Mouse (Mus musculus) forebrain, embryonic 13.5 days (tissue): ENCODE measurements around the gene Hmga1b. TPM values are rescaled to one million over a fixed set of nuclear protein-coding genes. Genes with fewer than 3 reads are reported as not detected.

Source experiments
- ATAC-seq: fragments of 200-750 bp; cut with Nextera tagmentation; 2 replicates; pipeline ENCODE4 v1.8.0; 2017
- H3K27ac ChIP-seq: fragments of 300-500 bp; sonication (generic); 2 replicates; pipeline ENCODE4 v1.5.1; 2015; ENCODE audit warnings: inconsistent platforms, mild to moderate bottlenecking, moderate library complexity
- H3K27me3 ChIP-seq: fragments of 300-500 bp; sonication (generic); 2 replicates; pipeline ENCODE4 v1.6.1; 2015; ENCODE audit warnings: mild to moderate bottlenecking, inconsistent platforms
- H3K36me3 ChIP-seq: fragments of 300-500 bp; sonication (generic); 2 replicates; pipeline ENCODE4 v1.6.1; 2015; ENCODE audit warnings: mild to moderate bottlenecking, inconsistent platforms; ENCODE audit not compliant: poor library complexity, severe bottlenecking
- H3K4me1 ChIP-seq: fragments of 300-500 bp; sonication (generic); 2 replicates; pipeline ENCODE4 v1.6.1; 2015; ENCODE audit warnings: inconsistent platforms
- H3K4me2 ChIP-seq: fragments of 300-500 bp; sonication (generic); 2 replicates; pipeline ENCODE4 v1.6.1; 2015; ENCODE audit warnings: inconsistent platforms, mild to moderate bottlenecking, moderate library complexity
- H3K4me3 ChIP-seq: fragments of 300-500 bp; sonication (generic); 2 replicates; pipeline ENCODE4 v1.5.1; 2015; ENCODE audit warnings: mild to moderate bottlenecking, inconsistent platforms
- H3K9ac ChIP-seq: fragments of 300-500 bp; sonication (generic); 2 replicates; pipeline ENCODE4 v1.6.1; 2015; ENCODE audit warnings: mild to moderate bottlenecking, inconsistent platforms
- H3K9me3 ChIP-seq: fragments of 300-500 bp; sonication (generic); replicated peaks from 2 replicates; pipeline ENCODE4 v1.6.1; 2016; ENCODE audit warnings: inconsistent platforms
- WGBS: fragments of 180-500 bp; shearing (Covaris S2); methylation state at CpG from one replicate; pipeline ENCODE4 v1.1.7; 2015; 5-methylcytosine and 5-hydroxymethylcytosine counted together
- polyA plus RNA-seq: library from polyadenylated mRNA; unstranded; fragments of >200 nt; fragmentation: Nextera tagmentation; extraction: Ambion mirVana; gene quantifications from 2 replicates; pipeline ENCODE4 v1.2.1, GENCODE M21; 2015

Gene Hmga1b
- polyA plus RNA-seq, 1 experiment from 2014 or later: 4.0 TPM

DNA sequence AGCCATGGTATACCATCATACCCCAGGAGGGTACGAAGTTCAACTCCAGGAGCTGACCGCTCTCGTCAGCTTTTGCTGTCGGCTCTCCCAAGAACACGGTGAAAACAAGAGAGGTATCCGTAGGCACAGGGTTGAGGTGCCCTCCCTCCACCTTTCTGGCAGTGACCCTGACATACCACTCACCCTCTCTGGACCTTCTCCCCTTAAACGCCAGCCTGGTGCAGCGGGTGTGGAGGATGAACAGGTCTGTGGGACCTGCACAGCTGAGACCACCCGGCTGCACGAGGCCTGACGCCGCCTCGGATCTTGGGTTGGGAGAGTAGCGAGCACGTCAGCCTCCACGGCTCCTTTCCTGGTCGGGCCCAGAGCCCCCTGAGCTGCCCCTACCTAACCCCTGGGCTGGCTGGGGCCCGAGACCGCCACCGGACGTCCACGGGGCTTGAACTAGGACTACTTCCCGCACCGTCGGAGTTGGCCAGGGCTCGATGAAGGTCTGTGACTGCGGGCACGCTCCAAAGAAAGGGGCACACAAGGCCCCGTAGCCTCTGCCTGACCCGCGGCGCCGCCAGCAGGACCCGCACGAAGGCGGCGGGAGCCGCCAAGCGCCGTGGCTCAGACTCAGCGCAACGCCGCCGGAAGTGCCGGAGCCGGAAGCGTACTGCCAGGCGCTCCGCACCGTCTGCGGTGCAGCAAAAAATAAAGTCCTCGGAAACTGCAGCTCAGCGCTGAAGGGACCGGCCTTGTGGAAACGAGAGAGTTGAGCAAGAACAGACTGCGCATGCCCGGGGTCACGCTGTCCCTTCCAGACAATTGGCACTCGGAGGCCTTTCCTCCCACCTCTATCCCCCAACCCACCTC lies 33.4 kb downstream of the Hmga1b start, which contains the start of gene Dus1l:
TSS of gene Dus1l (minus strand) at position 648 of the 858 bp plus-strand sequence.
- peaks cover 16% of the 10 kb centered on the region for H3K4me1 ChIP-seq
- 2% methylated on average over 59 of the region's 59 CpGs for WGBS
- peak within 1 kb of the TSS; percentile 83 for H3K9ac ChIP-seq
- H3K4me2 ChIP-seq: peak within 1 kb of the TSS; percentile 99
- H3K27me3 ChIP-seq: no peaks in the 10 kb centered on the region
- H3K36me3 ChIP-seq: peaks cover 38% of the 10 kb centered on the region
- H3K9me3 ChIP-seq: no peaks in the 10 kb centered on the region
- peak within 1 kb of the TSS; percentile 71 for H3K27ac ChIP-seq
- peak within 1 kb of the TSS; percentile 89 for H3K4me3 ChIP-seq
- peak; percentile 94 for ATAC-seq

DNA sequence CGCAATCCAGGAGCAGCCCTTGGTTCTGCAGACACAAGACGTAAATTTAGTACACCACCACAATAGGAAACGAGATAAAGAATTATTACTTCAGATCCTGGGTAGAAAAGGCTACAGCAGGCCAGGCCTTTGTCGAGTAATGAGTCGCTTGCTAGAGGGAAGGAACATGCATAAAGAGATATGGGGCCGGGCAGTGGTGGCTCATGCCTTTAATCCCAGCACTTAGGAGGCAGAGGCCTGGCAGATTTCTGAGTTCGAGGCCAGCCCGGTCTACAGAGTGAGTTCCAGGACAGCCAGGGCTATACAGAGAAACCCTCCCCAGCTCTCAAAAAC lies 34.0 kb downstream of the Hmga1b start:
- Histone ChIP-seq H3K9me3 (no peaks in the 10 kb centered on the region), H3K27me3 (no peaks in the 10 kb centered on the region), H3K4me3 (peak overlapping the region; percentile 89), H3K27ac (peak overlapping the region; percentile 71), H3K4me2 (peak overlapping the region; percentile 99), H3K4me1 (peaks cover 16% of the 10 kb centered on the region), H3K36me3 (peaks cover 32% of the 10 kb centered on the region), H3K9ac (peak overlapping the region; percentile 83; the same call in 1 of the 2 replicates)
- ATAC-seq: peak; percentile 41
- WGBS: 24% methylated on average over 8 of the region's 8 CpGs

DNA sequence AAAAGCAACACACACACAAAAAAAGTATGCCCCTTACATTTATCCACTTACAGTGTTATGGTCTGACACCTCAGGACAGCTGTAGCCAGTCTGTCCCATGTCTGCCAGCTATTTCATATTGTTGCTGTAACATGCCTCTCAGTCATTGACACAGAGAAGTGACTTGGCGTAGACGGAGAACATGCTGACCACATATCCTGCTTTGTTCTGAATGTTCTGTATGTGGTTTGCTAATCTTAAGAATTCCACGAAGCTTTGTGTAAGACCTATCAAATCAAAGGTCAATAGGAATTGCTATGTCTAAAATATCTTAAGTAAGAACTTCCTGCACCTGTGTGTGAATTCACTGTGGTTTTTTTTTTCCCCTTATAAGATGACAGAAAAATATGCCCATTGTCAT lies 35.6 kb downstream of the Hmga1b start:
- Histone ChIP-seq H3K4me3 (no peak overlapping the region), H3K36me3 (peaks cover 15% of the 10 kb centered on the region), H3K4me2 (no peak overlapping the region), H3K27ac (no peak overlapping the region), H3K27me3 (no peaks in the 10 kb centered on the region), H3K4me1 (peaks cover 16% of the 10 kb centered on the region), H3K9me3 (no peaks in the 10 kb centered on the region), H3K9ac (no peak overlapping the region)
- ATAC-seq: no peak
- 92% methylated on average over 3 of the region's 3 CpGs for WGBS

DNA sequence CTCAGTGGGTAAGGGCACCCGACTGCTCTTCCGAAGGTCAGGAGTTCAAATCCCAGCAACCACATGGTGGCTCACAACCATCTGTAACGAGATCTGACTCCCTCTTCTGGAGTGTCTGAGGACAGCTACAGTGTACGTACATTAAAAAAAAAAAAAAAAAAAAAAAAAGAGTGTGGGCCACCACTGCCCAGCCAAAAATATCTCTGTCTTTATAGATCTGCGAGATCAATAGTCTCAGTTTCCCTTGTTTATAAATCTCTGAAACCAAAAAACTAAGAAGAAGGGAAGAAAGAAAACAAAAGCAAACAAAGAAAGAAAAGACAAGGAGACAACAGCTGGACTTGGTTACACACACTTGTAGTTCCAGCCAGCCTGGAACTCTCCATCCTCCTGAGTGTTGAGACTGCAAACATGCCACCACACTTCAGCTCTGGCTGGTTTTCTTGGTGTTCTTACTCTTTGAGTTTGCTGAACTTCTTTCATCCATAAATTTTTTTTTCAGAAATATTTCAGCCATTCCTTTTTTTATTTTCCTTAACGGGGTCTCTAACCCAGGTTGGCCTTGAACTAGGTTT lies 36.8 kb downstream of the Hmga1b start:
- WGBS: 74% methylated on average over 6 of the region's 6 CpGs
- H3K27me3 ChIP-seq: no peaks in the 10 kb centered on the region
- H3K9me3 ChIP-seq: no peaks in the 10 kb centered on the region
- H3K4me1 ChIP-seq: peaks cover 16% of the 10 kb centered on the region
- no peak for ATAC-seq
- H3K9ac ChIP-seq: no peak overlapping the region
- H3K4me2 ChIP-seq: no peak overlapping the region
- 0 out of 2 replicates have a peak, but pooled peaks cover 4% of the 10 kb centered on the region for H3K36me3 ChIP-seq
- peak overlapping the region; percentile 21; the same call in 1 of the 2 replicates for H3K27ac ChIP-seq
- no peak overlapping the region for H3K4me3 ChIP-seq

DNA sequence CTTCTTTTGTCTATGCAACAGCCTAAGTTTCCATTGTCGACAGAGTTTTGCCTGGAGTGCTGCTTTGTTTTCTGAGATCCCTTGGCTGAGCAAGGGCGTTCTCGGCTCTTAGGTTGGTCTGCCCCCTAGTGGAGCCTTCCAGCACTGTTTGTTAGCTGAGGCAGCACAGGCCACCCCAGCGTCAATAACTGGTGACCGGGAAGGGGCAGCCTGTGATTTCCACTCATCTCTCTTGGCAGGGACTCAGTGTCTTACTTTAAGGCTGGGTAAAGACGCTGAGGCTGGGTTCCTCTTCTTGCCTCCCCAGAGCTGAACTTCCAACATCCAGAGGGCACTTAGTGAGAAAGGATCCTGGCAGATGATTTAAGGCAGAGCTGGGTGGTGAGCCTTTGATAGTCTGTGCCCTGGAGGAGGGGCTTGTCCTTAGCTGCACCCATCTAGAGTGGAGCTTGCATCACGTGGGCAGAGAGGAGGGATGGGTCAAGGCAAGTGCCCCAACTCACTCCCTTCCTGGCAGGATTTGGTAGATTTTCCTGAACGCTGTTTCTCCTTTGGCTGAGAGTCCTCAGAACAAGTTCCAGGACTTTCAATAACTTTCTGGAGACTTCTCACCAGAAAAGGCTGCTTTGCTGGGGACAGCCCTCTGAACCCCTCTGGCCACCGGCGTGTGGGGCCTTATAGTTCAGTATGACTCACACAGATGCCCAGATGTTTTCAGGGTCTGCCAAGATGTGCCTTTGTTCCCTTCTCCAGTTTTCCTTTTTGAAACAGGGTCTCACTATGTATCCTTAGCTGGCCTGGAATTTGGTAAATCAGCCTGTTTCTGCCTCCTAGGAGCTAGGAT lies 37.7 kb downstream of the Hmga1b start:
- Histone ChIP-seq H3K27me3 (no peaks in the 10 kb centered on the region), H3K4me1 (peaks cover 9% of the 10 kb centered on the region), H3K9ac (peak overlapping the region; percentile 12; the same call in 1 of the 2 replicates), H3K27ac (peak overlapping the region; percentile 21; the same call in 1 of the 2 replicates), H3K4me3 (no peak overlapping the region), H3K4me2 (peak overlapping the region; percentile 29; the same call in 1 of the 2 replicates), H3K9me3 (no peaks in the 10 kb centered on the region), H3K36me3 (peaks cover 7% of the 10 kb centered on the region)
- WGBS: 10% methylated on average over 10 of the region's 10 CpGs
- peak; percentile 37; the same call in 1 of the 2 replicates for ATAC-seq

DNA sequence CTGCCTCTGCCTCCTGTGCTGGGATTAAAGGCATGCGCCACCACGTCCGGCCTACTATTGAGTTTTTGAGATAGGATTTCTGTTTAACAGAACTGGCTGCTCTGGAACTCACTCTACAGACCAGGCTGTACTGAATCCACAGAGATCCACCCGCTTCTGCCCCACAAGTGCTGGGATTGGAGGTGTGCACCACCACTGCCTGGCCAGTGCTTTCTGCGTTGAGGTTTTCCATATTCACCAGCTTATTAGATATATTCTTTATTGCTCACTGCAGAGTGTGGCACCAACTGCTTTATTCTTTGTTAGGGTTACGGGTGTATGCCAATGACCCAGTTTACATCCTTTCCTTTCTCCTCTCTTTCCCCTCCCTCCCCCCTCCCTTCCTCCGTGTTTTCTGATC lies 41.7 kb downstream of the Hmga1b start:
- no peak overlapping the region for H3K9ac ChIP-seq
- 81% methylated on average over 7 of the region's 7 CpGs for WGBS
- no peak for ATAC-seq
- no peak overlapping the region for H3K4me3 ChIP-seq
- H3K27ac ChIP-seq: no peak overlapping the region
- no peaks in the 10 kb centered on the region; the same call in 1 of the 2 replicates for H3K4me1 ChIP-seq
- H3K27me3 ChIP-seq: no peaks in the 10 kb centered on the region
- no peak overlapping the region for H3K4me2 ChIP-seq
- no peaks in the 10 kb centered on the region for H3K9me3 ChIP-seq
- H3K36me3 ChIP-seq: peaks cover 47% of the 10 kb centered on the region

DNA sequence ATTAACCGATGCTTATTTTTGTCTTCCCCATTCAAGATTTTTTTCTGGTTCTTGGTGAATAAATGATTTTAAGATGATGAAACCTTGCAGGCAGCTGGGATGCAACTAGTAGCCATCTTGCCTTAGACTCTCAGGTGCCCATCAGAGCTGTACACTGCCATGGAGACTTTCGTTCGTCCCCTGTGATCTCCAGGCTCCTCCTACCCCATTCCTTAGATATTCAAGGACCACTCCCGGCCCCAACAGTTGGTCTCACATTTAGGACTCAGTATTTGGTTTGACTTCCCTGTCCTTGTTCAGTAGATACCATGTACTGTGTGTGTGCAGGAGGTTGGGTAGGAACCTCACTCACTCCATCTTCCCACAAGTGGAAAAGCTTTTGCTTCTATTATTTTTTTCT lies 42.2 kb downstream of the Hmga1b start:
- Histone ChIP-seq H3K4me3 (no peak overlapping the region), H3K4me1 (no peaks in the 10 kb centered on the region; the same call in 1 of the 2 replicates), H3K9ac (no peak overlapping the region), H3K36me3 (peaks cover 52% of the 10 kb centered on the region), H3K4me2 (no peak overlapping the region), H3K9me3 (no peaks in the 10 kb centered on the region), H3K27ac (no peak overlapping the region; the same call in 1 of the 2 replicates), H3K27me3 (no peaks in the 10 kb centered on the region)
- no peak for ATAC-seq
- 82% methylated on average over 4 of the region's 4 CpGs for WGBS

DNA sequence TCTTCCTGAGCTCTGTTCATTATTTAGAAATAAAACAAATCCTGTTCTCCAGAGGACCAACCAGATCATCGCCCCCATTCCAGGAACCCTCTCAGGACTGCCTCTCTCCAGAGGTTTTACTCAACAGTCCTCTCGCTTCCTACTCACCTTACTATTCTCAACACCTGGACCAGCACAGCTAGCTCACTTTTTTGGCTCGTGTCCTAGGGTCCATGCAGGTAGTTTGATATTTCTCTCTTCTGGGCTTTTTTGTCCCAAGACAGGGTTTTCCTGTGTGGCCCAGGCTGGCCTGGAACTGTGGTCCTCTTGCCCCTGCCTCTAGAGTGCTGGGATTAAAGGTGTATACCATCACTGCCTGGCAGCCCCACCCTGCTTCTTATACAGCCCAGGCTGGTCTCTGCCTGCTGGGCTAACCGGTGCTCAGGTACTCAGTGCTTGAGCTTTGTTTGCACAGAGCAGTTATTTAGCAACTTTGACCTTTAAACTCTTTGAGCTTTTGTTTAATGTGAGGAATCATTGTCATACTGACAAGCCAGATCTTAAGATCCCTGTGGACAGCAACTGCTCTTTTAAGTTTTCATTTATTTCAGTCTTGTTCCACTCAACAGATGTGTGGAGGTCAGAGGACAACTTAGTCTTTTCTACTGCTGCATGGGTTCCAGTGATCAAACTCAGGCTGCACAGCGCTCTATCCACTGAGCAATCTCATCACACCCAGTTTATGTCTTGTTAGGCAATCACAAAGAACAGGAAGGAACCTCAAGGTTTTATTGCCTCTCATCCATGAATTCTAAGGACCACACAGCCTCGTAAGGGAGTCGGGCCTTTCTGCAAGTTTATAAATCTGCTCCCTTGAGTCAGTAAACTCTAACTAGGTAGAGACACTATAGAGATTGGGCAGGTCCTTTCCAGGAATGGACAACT lies 43.0 kb downstream of the Hmga1b start:
- no peak overlapping the region for H3K4me2 ChIP-seq
- no peak overlapping the region for H3K4me3 ChIP-seq
- no peaks in the 10 kb centered on the region for H3K9me3 ChIP-seq
- peaks cover 60% of the 10 kb centered on the region for H3K36me3 ChIP-seq
- no peak for ATAC-seq
- no peak overlapping the region for H3K9ac ChIP-seq
- no peaks in the 10 kb centered on the region for H3K27me3 ChIP-seq
- 91% methylated on average over 7 of the region's 7 CpGs for WGBS
- no peaks in the 10 kb centered on the region for H3K4me1 ChIP-seq
- no peak overlapping the region for H3K27ac ChIP-seq

DNA sequence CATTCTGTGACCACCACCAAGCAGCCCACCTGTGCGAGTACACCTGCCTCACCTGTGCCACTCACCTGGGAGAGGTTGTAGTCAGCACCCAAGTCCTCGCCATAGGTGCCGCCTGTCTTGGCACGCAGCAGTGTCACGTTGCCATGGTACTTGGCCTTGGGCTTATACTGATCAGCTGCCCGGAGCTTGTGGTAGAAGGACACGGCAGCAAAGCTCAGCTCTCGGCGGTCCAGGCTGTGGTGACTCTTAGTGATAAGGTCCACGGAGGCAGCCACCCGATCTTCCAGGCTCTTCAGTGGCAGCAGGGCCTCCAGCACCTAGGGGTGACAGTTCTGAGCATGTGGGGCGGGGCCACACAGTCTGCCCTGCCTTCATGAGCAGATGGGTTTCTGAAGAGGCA lies 45.4 kb downstream of the Hmga1b start:
- WGBS: 94% methylated on average over 12 of the region's 12 CpGs
- Histone ChIP-seq H3K27me3 (no peaks in the 10 kb centered on the region), H3K27ac (no peak overlapping the region), H3K36me3 (peaks cover 84% of the 10 kb centered on the region), H3K4me2 (no peak overlapping the region), H3K4me1 (no peaks in the 10 kb centered on the region), H3K9me3 (no peaks in the 10 kb centered on the region), H3K9ac (no peak overlapping the region), H3K4me3 (no peak overlapping the region)
- ATAC-seq: no peak

DNA sequence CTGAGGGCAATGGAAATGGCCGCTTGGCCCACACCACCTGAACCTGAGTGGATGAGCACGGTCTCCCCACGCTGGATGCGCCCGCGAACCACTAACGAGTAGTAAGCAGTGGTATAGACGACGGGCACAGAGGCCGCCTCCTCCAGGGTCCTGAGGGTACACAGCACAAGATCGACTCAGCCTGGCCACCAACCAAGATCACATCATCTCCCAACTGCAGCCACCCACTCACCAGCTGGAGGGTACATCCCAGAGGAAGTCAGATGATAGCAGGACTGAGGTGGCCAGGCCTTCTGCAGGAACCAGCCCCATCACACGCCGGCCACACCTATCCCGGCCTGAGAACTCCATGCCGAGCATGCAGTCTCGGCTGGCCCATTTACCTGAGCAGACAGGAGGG lies 49.5 kb downstream of the Hmga1b start:
- H3K27me3 ChIP-seq: no peaks in the 10 kb centered on the region
- H3K9ac ChIP-seq: no peak overlapping the region
- 90% methylated on average over 16 of the region's 16 CpGs for WGBS
- H3K9me3 ChIP-seq: no peaks in the 10 kb centered on the region
- no peak for ATAC-seq
- no peak overlapping the region for H3K4me3 ChIP-seq
- H3K4me2 ChIP-seq: no peak overlapping the region
- peaks cover 100% of the 10 kb centered on the region for H3K36me3 ChIP-seq
- H3K27ac ChIP-seq: no peak overlapping the region
- no peaks in the 10 kb centered on the region for H3K4me1 ChIP-seq
